Mouse (Mus musculus) c-Kit-positive CD71-negative TER-119-negative erythroid progenitor cells, embryonic 14.5 days (primary cell): Measurements from ENCODE around the gene Grhpr.
"Not testable (repeated sequence)": the region's sequence is repeated elsewhere in the genome, so short reads cannot be mapped to it uniquely, and the experiment has no call there.

ENCODE experiments used
- DNase-seq: peaks from one replicate; pipeline ENCODE4 v3.0.0-alpha.2; 2013; ENCODE audit warnings: low read depth

Gene Grhpr

GRCm38 (mm10) chr4:44981280-44981973 lies at the start of gene Grhpr:
TSS of gene Grhpr (plus strand) at chr4:44981395.
- peak; percentile 78 for DNase-seq

GRCm38 (mm10) chr4:44931732-44932131 lies 49.5 kb upstream of the Grhpr start:
- no peak for DNase-seq

- DNase-seq: no peak
These were observed 42.5 kb upstream of the Grhpr start for GRCm38 (mm10) chr4:44938359-44939340.

DNA sequence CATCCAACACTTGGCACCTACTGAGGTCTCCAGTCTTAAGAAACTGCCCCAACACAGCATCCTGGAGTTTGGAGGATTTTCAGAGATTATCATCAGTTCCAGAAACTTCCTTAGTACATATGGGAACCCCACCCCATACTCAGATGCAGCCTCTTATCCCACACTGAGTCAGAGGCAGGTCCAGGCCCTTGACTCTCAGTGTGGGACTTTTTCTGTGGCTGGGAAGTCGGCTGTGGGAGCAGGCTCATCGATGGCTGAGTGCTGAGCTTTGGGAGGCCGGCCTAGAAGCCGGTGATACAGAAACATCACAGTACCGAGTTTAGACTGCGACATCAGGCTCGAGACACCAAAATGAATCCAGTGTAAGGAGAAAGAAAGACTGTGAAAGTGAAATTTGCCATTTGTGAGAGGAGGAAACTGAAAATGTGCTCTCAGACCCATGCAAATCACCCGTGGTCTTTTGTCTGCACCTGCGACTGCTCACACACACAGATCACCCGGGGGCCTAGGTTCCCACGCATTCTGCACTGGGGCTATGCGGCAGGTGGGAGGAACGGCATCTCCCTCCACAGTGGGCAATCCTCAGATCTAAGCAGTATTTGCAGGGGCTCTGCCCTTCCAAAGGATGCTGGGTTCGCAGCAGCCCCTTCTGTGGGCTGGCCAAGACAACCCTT lies 41.5 kb upstream of the Grhpr start:
- no peak for DNase-seq

DNA sequence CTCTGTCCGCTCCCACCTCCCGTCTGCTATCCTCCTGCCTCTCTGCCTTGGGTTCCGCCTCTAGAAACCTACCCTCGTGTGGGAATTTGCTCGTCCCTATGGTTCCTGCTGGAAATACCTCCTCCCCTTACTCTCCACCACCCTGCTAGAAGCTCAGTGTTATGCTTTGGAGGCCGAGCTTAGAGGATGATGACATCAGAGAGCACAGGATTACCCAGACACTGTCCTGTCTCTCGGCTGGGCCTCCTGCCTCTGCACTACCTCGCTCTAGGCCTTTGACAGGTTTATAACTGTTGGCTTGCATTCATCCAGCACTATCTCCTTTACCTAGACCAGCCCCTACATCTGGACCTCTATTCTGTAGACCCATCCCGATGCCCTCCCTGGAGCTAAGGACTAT lies 40.9 kb upstream of the Grhpr start:
- no peak for DNase-seq

DNA sequence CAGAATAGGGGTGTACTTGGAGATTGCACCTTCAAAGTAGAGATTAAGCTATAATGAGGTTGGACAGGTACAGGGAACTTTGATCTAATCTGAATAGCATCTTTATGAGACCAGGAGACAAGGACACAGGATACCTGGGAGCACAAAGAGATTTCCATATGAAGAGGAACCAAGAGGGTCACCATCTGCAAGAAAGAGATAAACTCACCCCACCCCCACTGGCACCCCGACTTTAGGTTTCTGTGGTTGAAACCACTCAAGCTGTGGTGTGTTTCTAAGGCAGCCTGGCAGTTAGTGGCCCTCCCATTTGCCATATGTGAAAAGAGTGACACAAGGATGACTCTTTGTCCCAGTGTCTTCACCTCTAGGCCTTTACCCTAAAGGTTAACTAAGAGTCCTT lies 39.0 kb upstream of the Grhpr start:
- DNase-seq: no peak

DNA sequence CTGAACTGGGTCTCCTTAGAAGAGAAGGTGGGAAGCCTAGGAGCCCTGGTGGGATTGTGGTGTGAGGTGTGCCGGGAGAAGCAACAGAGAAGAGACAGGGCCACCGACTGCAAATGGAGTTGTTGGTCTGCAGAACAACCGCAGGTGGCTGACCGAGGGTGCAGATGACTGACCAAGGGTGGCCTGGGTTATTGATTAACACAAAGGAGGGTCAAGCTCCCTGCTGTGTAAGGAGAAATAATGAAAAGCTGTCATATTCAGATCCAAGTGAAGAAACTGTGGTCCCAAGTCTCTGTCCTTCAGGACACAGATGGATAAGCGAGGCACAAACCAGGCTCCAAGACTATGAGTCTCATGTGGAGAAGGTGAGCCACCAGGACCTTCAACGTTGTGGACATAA lies 37.7 kb upstream of the Grhpr start:
- no peak for DNase-seq

GRCm38 (mm10) chr4:44944426-44945075 lies 36.6 kb upstream of the Grhpr start:
- DNase-seq: no peak

DNA sequence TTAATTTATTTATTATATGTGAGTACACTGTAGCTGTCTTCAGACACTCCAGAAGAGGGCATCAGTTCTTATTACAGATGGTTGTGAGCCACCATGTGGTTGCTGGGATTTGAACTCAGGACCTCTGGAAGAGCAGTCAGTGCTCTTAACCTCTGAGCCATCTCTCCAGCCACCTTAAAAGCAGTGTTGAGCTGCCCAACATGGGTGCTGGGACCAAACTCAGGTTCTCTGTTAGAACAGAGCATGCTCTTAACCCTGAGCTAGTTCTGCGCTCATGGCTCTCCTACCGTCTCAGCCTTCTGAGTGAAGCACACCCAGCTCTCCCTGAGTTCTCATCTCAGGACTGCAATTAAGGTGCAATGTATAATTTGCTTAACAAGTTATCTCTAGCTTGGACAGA lies 35.1 kb upstream of the Grhpr start:
- DNase-seq: not testable (repeated sequence)

DNA sequence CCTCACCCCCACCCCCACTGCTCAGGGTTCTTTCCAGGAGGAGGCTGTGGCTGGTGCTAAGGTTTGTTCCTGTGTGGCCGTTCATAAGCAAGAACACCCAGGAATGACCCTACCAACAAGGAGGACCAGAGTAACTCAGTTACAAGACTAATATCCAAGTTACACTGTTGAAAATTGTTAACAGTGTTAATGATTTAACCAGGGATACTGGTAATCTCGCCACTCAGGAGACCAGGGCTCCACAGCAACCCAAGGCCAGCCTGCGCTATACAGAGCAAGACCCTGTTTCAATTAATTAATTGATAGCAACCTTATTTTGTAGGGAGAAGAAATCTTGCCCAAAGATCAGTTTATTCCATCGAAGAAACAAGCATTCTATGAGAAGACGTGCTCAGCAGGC lies 33.7 kb upstream of the Grhpr start:
- no peak for DNase-seq

GRCm38 (mm10) chr4:44948314-44948713 lies 32.9 kb upstream of the Grhpr start:
- DNase-seq: no peak

DNA sequence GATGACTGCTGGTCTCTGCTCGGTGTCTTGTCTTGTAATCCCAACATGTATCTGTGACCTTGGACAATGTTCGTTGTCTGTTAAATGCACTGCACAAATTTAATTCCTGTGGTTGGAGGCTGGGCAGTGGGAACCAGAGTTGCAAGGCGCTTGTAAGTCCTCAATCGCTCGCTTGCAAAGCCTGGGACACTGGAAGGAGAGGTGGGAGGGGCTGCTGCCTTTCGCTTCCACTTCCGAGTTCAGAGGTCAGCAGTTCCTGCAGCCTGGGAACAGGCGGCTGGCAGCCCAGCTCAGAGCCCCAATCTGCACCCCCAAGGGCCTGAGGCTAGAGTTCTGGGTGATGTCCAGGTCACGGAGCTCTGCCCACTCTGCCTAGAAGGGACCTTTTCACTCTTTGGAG lies 28.2 kb upstream of the Grhpr start:
- no peak for DNase-seq

DNA sequence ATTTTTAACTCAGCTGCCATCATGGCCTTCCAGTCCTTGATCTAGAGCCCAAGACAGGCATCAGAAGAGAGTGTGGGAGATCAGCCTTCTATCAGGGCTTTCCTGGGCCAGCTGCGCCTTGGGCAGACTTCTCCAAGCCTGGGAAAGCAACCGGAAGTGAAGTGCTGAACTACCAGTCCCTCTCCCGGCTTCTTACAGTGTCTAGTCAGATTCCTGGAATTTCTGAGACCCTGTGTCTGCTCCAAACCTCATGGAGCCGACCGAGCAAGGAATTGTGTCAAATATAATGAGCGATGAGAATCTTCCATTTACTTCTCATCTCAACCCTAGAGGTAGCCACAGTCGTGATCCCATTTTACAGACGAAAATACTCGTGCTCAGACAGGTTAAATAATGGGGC lies 22.4 kb upstream of the Grhpr start:
- no peak for DNase-seq

DNA sequence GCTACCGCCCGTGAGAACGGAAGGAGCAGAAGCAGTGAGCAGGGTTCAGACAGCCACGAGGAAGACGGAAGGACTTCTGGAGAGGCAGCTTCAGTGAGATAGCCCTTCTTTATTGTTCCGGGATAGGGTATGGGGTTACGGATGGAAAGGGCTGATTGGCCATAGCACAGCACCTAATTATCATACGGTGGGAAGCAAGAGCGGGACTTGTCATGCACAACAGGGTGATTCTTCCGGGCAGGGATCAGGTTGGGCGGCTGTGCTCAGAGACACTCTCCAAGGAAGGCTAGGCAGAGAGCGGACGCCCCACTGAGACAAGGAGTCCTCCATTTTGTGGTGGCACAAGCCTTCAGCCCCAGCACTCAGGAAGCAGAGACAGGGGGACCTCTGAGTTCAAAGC lies 22.0 kb upstream of the Grhpr start:
- no peak for DNase-seq

GRCm38 (mm10) chr4:44963156-44963555 lies 18.0 kb upstream of the Grhpr start:
- DNase-seq: no peak

DNA sequence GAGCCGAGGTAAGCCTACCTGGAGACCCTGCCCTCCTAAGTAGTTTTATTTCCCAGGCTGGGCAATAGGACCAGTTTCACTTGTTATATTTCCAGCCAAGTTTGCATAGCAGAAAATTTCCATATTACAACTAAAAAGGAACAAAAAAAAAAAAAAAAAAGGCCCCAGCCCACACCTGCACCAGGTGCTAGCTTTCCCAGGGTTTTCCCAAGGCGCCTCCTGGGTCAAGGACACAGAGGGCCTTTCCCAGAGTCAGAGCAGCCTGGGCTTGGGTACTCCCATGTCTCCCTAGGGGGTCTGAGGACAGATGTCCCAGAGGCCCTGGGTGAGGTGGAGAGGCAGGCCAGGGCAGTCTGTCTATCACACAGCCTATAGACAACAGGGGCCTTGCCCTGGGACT lies 16.0 kb upstream of the Grhpr start:
- no peak for DNase-seq

GRCm38 (mm10) chr4:44965736-44966135 lies 15.5 kb upstream of the Grhpr start:
- no peak for DNase-seq

GRCm38 (mm10) chr4:44967402-44967801 lies 13.8 kb upstream of the Grhpr start:
- no peak for DNase-seq

- DNase-seq: no peak
These were observed 11.1 kb upstream of the Grhpr start for GRCm38 (mm10) chr4:44970056-44970455.

DNA sequence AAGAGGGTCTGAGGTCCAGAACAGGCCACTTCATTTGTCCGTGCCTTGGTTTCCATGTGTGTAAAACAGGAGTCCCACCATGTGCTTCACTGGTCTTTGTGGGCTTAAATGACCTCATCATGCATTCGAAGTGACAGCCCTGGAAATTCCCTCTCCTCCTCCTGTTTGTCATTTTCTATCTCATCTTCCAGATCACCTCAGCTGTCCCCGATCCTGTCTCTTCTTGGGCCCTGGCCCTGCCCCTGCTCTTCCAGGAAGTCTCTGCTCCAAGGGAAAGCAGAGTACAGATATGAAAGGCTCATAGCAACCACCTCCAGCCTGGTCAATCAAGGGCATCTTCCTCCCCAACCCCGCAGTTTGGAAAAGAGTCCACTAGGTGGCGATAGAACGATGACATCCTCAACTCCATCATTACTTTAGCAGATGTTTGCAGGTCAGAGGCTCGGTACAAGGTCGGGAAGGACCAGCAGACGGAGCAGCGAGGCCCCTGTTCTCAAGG lies 10.5 kb upstream of the Grhpr start:
- peak; percentile 65 for DNase-seq

DNA sequence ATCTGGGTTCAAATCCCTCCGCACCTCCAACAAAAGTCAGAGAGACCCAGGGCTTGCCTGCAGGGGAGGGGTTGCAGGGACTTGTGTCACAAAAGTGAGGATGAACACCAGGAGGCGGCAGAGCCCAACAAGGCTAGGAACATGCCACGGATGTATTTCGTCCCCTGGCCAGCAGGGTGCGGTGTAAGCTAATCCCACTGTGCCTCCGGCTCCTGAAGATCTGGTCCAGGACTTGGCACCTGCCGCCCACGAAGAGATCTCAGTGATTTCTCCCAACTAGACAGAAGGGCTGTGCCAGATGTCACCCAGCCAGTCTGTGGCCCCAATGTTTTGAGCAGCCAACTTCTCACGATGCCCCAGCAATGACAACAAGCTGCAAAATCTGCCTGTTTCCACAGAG lies 7.7 kb upstream of the Grhpr start:
- peak; percentile 88 for DNase-seq

- no peak for DNase-seq
These were observed 7.3 kb upstream of the Grhpr start for GRCm38 (mm10) chr4:44973871-44974270.
